Mouse (Mus musculus) frontal cortex, adult 2 months (tissue): Measurements from ENCODE around the gene Myh15. TPM values are rescaled to one million over a fixed set of nuclear protein-coding genes. Genes with fewer than 3 reads are reported as not detected.
A peak's percentile ranks its signal among the peaks of the same experiment; 100 is the strongest.

ENCODE experiments used
- DNase-seq, 2 experiments: peaks; one replicate each; pipeline ENCODE4 v3.0.0; 2022; ENCODE audit warnings: low spot score in 1 of 2; ENCODE audit errors: extremely low spot score in 1 of 2
- polyA plus RNA-seq: library from polyadenylated mRNA; depleted of rRNA; stranded (reverse); fragments of >200 nt; gene quantifications from 2 replicates; pipeline ENCODE4 v1.2.3, GENCODE M21; 2012; rRNA removed

Myh15 gene
- polyA plus RNA-seq, result 0.50 and 0.54 TPM in 2 replicates

GRCm38 (mm10) chr16:49057186-49057585, at the start of gene Myh15:
Gene Myh15, plus strand, starts transcription at chr16:49057486.
- DNase-seq, result no peak

GRCm38 (mm10) chr16:49016620-49017332, 40.5 kb upstream of the Myh15 start:
- DNase-seq, result peak in 1 of 2 experiments; percentile 81

- DNase-seq, result no peak
Measured at GRCm38 (mm10) chr16:49035852-49036251, 21.4 kb upstream of the Myh15 start.

- DNase-seq, result peak in 1 of 2 experiments; percentile 45
Measured at GRCm38 (mm10) chr16:49037771-49038170, 19.5 kb upstream of the Myh15 start.

- DNase-seq, result no peak
Measured at GRCm38 (mm10) chr16:49040554-49041221, 16.6 kb upstream of the Myh15 start.

- no peak for DNase-seq
Measured at GRCm38 (mm10) chr16:49049214-49049613, 8.1 kb upstream of the Myh15 start.

GRCm38 (mm10) chr16:49069256-49069963, 12.1 kb downstream of the Myh15 start:
- no peak for DNase-seq

GRCm38 (mm10) chr16:49071316-49071715, 14.0 kb downstream of the Myh15 start:
- DNase-seq, result no peak

- DNase-seq, result no peak
Measured at GRCm38 (mm10) chr16:49128015-49128414, 70.7 kb downstream of the Myh15 start.

GRCm38 (mm10) chr16:49156193-49156592, 98.9 kb downstream of the Myh15 start:
- DNase-seq, result no peak

GRCm38 (mm10) chr16:49164349-49165137, 107.3 kb downstream of the Myh15 start:
- DNase-seq, result peak; percentile 17 to 92

- no peak for DNase-seq
Measured at GRCm38 (mm10) chr16:49165728-49166127, 108.4 kb downstream of the Myh15 start.

GRCm38 (mm10) chr16:49167325-49167724, 110.0 kb downstream of the Myh15 start:
- peak; percentile 7 to 59 for DNase-seq

- no peak for DNase-seq
Measured at GRCm38 (mm10) chr16:49175077-49175476, 117.8 kb downstream of the Myh15 start.

GRCm38 (mm10) chr16:49175729-49176395, 118.6 kb downstream of the Myh15 start:
- peak in 1 of 2 experiments; percentile 33 for DNase-seq

- no peak for DNase-seq
Measured at GRCm38 (mm10) chr16:49193521-49193920, 136.2 kb downstream of the Myh15 start.

- DNase-seq, result no peak
Measured at GRCm38 (mm10) chr16:49193986-49194385, 136.7 kb downstream of the Myh15 start.

GRCm38 (mm10) chr16:49196290-49196689, 139.0 kb downstream of the Myh15 start:
- peak in 1 of 2 experiments; percentile 27 for DNase-seq

- DNase-seq, result peak in 1 of 2 experiments; percentile 57
Measured at GRCm38 (mm10) chr16:49197951-49198350, 140.7 kb downstream of the Myh15 start.

- no peak for DNase-seq
Measured at GRCm38 (mm10) chr16:49223733-49224132, 166.4 kb downstream of the Myh15 start.
